In the genomic region with DNA sequence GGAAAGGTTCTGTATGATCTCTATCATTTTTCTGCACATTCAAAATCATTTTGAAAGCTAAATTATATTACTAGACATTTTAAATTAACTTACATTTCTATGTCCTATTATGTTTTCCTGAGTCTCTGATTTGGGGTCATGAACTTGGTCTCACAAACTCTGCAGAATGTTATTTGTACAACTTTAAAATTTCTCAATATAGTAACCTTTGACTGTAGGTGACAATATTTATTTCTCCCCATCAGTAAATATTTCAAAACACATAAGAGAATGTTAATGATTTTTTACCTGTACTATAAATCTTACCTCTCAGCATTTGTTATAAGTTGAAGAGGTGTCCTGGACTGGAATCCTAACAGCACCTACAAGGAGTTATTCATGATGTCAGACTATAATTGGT, we compare ENCODE assay signal across 46 mouse cellular contexts. TPM values are rescaled to one million over a fixed set of nuclear protein-coding genes. Genes with fewer than 3 reads are reported as not detected.
"Had no signal": no experiment of that assay in that cellular context is flagged by ENCODE, and none has a peak within 500 bp of the region (broad histone marks: within the 10 kb centered on the region; RNA-seq: fewer than 3 reads in every experiment).

A gene (plus strand): TSS at position 301 of the 400 bp plus-strand sequence.

- H3K4me3 ChIP-seq: left cerebral cortex, adult 2 months; limb, embryonic 10.5 days; limb, embryonic 12.5 days; limb, embryonic 13.5 days; limb, embryonic 15.5 days; liver, embryonic 12.5 days; liver, embryonic 13.5 days; liver, embryonic 15.5 days; lung, embryonic 15.5 days; megakaryocyte, embryonic 14.5 days; midbrain, embryonic 10.5 days; midbrain, embryonic 12.5 days; midbrain, embryonic 13.5 days; midbrain, embryonic 15.5 days; myocyte; neural tube, embryonic 12.5 days had no signal

- H3K9ac ChIP-seq: limb, embryonic 12.5 days; limb, embryonic 13.5 days; limb, embryonic 15.5 days; liver, embryonic 12.5 days; liver, embryonic 13.5 days; liver, embryonic 14.5 days; liver, embryonic 15.5 days; lung, embryonic 14.5 days; lung, embryonic 15.5 days; midbrain, embryonic 12.5 days; midbrain, embryonic 13.5 days; midbrain, embryonic 15.5 days; neural tube, embryonic 12.5 days had no signal

- ATAC-seq: liver, embryonic 12.5 days; lung, postnatal 0 days; midbrain, embryonic 13.5 days; midbrain, embryonic 15.5 days; midbrain, embryonic 16.5 days had no signal

- H3K4me1 ChIP-seq: limb, embryonic 10.5 days; limb, embryonic 12.5 days; limb, embryonic 13.5 days; limb, embryonic 15.5 days; liver, embryonic 12.5 days; liver, embryonic 13.5 days; liver, embryonic 15.5 days; lung, embryonic 15.5 days; megakaryocyte, embryonic 14.5 days; midbrain, embryonic 10.5 days; midbrain, embryonic 12.5 days; midbrain, embryonic 13.5 days; midbrain, embryonic 15.5 days; neural tube, embryonic 12.5 days had no signal

- H3K4me2 ChIP-seq: limb, embryonic 12.5 days; limb, embryonic 13.5 days; limb, embryonic 15.5 days; liver, embryonic 11.5 days; liver, embryonic 12.5 days; liver, embryonic 13.5 days; liver, embryonic 15.5 days; lung, embryonic 14.5 days; lung, embryonic 15.5 days; midbrain, embryonic 11.5 days; midbrain, embryonic 12.5 days; midbrain, embryonic 13.5 days; midbrain, embryonic 15.5 days; neural tube, embryonic 12.5 days had no signal

- H3K27ac ChIP-seq: left cerebral cortex, adult 2 months; limb, embryonic 10.5 days; limb, embryonic 12.5 days; limb, embryonic 13.5 days; limb, embryonic 15.5 days; liver, embryonic 12.5 days; liver, embryonic 13.5 days; liver, embryonic 14.5 days; liver, embryonic 15.5 days; lung, embryonic 15.5 days; macrophage; midbrain, embryonic 10.5 days; midbrain, embryonic 12.5 days; midbrain, embryonic 13.5 days; midbrain, embryonic 15.5 days; neural tube, embryonic 12.5 days had no signal

- H3K27me3 ChIP-seq: limb, embryonic 12.5 days; limb, embryonic 13.5 days; limb, embryonic 15.5 days; liver, embryonic 12.5 days; liver, embryonic 13.5 days; liver, embryonic 15.5 days; lung, embryonic 15.5 days; megakaryocyte, embryonic 14.5 days; midbrain, embryonic 12.5 days; midbrain, embryonic 13.5 days; midbrain, embryonic 15.5 days; neural tube, embryonic 12.5 days had no signal

- DNase-seq: left cerebral cortex, postnatal 4 days; liver; liver, embryonic 13.5 days; lung, adult 18-20 months; lung, adult 2 months; lung, embryonic 14.5 days; lung, postnatal 10 days; lung, postnatal 14 days; lung, postnatal 36 days; lung, postnatal 4 days; midbrain, embryonic 14.5 days had no signal

- H3K9me3 ChIP-seq: limb, embryonic 10.5 days; limb, embryonic 15.5 days; liver, embryonic 12.5 days; liver, embryonic 13.5 days; liver, embryonic 15.5 days; lung, embryonic 15.5 days had no signal

- H3K36me3 ChIP-seq: limb, embryonic 10.5 days; limb, embryonic 12.5 days; limb, embryonic 13.5 days; limb, embryonic 15.5 days; liver, embryonic 12.5 days; liver, embryonic 13.5 days; liver, embryonic 15.5 days; lung, embryonic 15.5 days; midbrain, embryonic 10.5 days; midbrain, embryonic 12.5 days; midbrain, embryonic 13.5 days; midbrain, embryonic 15.5 days; neural tube, embryonic 12.5 days had no signal

RNA-seq across cellular contexts. Expression of the gene that starts here (rescaled TPM):
- total RNA-seq: left cerebral cortex, adult 2 months; left cerebral cortex, adult 8-10 months; left cerebral cortex, postnatal 10 days; left cerebral cortex, postnatal 14 days; left cerebral cortex, postnatal 25 days; left cerebral cortex, postnatal 36 days; left cerebral cortex, postnatal 4 days; megakaryocyte progenitor cell, adult 5-6 weeks; megakaryocyte, adult 5-6 weeks; megakaryocyte-erythroid progenitor cell, adult 5-6 weeks; midbrain, postnatal 0 days; monocyte, adult 5-6 weeks had no signal
- polyA plus RNA-seq: limb, embryonic 10.5 days; limb, embryonic 11.5 days; limb, embryonic 12.5 days; limb, embryonic 13.5 days; limb, embryonic 14.5 days; limb, embryonic 15.5 days; liver, embryonic 11.5 days; liver, embryonic 12.5 days; liver, embryonic 13.5 days; liver, embryonic 14.5 days; lung, adult 2 months; lung, embryonic 14.5 days; lung, embryonic 15.5 days; lung, embryonic 16.5 days; lung, postnatal 0 days; macrophage; midbrain, embryonic 10.5 days; midbrain, embryonic 11.5 days; midbrain, embryonic 12.5 days; midbrain, embryonic 13.5 days; midbrain, embryonic 14.5 days; midbrain, embryonic 15.5 days; midbrain, embryonic 16.5 days; midbrain, postnatal 0 days; myocyte; neural tube, embryonic 11.5 days; neural tube, embryonic 12.5 days had no signal
